Mouse (Mus musculus): ENCODE measurements around the gene Esyt1. TPM values are rescaled to one million over a fixed set of nuclear protein-coding genes. Genes with fewer than 3 reads are reported as not detected.

Gene Esyt1
- polyA plus RNA-seq, 1 experiment from 2014 or later = 43.3 TPM

GRCm38 (mm10) chr10:128503532-128503931, 22.1 kb downstream of the Esyt1 start:
- no peak for ATAC-seq (ENCODE audit: insufficient number of reproducible peaks, low FRiP score, low TSS enrichment, low read depth)
- Histone ChIP-seq H3K4me2 (replicated peaks) (no peak overlapping the region), H3K9me3 (replicated peaks) (no peaks in the 10 kb centered on the region), H3K27ac (replicated peaks) (no peak overlapping the region), H3K9ac (no peak overlapping the region), H3K4me3 (replicated peaks) (no peak overlapping the region), H3K4me1 (peaks cover 4% of the 10 kb centered on the region), H3K27me3 (no peaks in the 10 kb centered on the region), H3K36me3 (peaks cover 4% of the 10 kb centered on the region; the same call in 1 of the 2 replicates)
- WGBS = 84% methylated on average over 8 of the region's 8 CpGs

DNA sequence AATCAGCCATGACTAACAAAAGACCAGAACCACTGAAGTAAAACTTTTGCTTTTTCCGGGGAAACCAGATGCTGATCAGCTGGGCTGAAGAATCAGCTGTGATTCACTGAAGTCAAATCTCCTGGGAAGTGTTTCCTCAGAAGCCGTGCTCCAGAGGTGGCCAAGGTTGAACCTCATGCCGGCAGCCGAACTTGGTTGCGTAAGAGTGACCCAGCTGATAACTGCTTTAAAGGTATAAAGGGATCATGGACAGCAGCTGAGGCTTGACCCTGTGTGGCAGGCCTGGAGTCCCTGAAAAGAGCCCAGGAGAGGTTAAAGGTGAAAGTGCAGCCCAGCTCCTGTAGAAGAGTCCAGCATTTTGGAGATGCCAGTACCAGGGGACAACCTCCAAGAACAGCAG, 23.3 kb downstream of the Esyt1 start:
- Histone ChIP-seq H3K4me3 (replicated peaks) (no peak overlapping the region), H3K9ac (no peak overlapping the region), H3K4me2 (replicated peaks) (no peak overlapping the region), H3K27me3 (no peaks in the 10 kb centered on the region), H3K27ac (replicated peaks) (no peak overlapping the region), H3K36me3 (peaks cover 4% of the 10 kb centered on the region; the same call in 1 of the 2 replicates), H3K4me1 (peaks cover 15% of the 10 kb centered on the region), H3K9me3 (replicated peaks) (no peaks in the 10 kb centered on the region)
- no peak for ATAC-seq (ENCODE audit: insufficient number of reproducible peaks, low FRiP score, low TSS enrichment, low read depth)
- 82% methylated on average over 5 of the region's 5 CpGs for WGBS

DNA sequence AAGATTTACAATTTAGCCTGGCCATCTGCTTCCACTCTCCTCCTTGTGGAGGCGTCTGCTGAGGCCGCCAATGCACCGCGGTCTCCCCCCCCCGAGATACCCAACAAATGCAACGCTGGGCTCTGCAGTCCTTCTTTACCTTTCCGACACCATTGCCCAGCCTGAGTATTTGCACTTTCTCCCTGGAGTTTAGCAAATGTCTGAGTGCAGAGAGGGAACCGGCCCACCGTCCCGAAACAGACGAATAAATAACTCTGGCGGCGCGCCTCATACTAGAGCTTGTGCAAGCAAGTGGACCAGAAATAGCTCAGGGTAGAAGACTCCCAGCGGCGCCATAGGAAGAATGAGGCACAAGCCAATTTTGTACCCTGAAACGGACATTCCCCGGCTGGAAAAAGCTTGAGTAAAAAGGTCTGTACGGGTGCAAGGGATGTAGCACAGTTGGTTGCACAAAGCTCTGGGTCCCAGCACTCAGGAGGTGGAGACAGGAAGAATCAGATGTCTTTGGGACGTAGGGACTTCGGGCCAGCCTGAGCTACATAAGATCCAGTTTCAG, 26.5 kb downstream of the Esyt1 start:
- Histone ChIP-seq H3K9ac (peak overlapping the region; percentile 35), H3K36me3 (no peaks in the 10 kb centered on the region), H3K9me3 (replicated peaks) (no peaks in the 10 kb centered on the region), H3K27me3 (no peaks in the 10 kb centered on the region), H3K4me3 (replicated peaks) (peak overlapping the region; percentile 62), H3K4me1 (peaks cover 35% of the 10 kb centered on the region), H3K4me2 (replicated peaks) (peak overlapping the region; percentile 65), H3K27ac (replicated peaks) (peak overlapping the region; percentile 94)
- peak; percentile 21; the same call in 1 of the 2 replicates for ATAC-seq (ENCODE audit: insufficient number of reproducible peaks, low FRiP score, low TSS enrichment, low read depth)
- WGBS = under 1% methylated on average over 21 of the region's 21 CpGs

- no peaks in the 10 kb centered on the region for H3K9me3 ChIP-seq (replicated peaks)
- H3K27ac ChIP-seq (replicated peaks) = peak within 1 kb of the TSS; percentile 94
- ATAC-seq (ENCODE audit: insufficient number of reproducible peaks, low FRiP score, low TSS enrichment, low read depth) = peak; percentile 84
- H3K4me3 ChIP-seq (replicated peaks) = peak within 1 kb of the TSS; percentile 62
- H3K27me3 ChIP-seq = no peaks in the 10 kb centered on the region
- peaks cover 35% of the 10 kb centered on the region for H3K4me1 ChIP-seq
- peak within 1 kb of the TSS; percentile 65 for H3K4me2 ChIP-seq (replicated peaks)
- no peaks in the 10 kb centered on the region for H3K36me3 ChIP-seq
- H3K9ac ChIP-seq = peak within 1 kb of the TSS; percentile 35
- under 1% methylated on average over 27 of the region's 27 CpGs for WGBS
These were observed 27.1 kb downstream of the Esyt1 start, which contains the start of gene Myl6b for GRCm38 (mm10) chr10:128498590-128498989. Myl6b (minus strand) TSS chr10:128498685.

GRCm38 (mm10) chr10:128497134-128497737, 28.4 kb downstream of the Esyt1 start:
- no peak for ATAC-seq (ENCODE audit: insufficient number of reproducible peaks, low FRiP score, low TSS enrichment, low read depth)
- no peak overlapping the region for H3K4me2 ChIP-seq (replicated peaks)

DNA sequence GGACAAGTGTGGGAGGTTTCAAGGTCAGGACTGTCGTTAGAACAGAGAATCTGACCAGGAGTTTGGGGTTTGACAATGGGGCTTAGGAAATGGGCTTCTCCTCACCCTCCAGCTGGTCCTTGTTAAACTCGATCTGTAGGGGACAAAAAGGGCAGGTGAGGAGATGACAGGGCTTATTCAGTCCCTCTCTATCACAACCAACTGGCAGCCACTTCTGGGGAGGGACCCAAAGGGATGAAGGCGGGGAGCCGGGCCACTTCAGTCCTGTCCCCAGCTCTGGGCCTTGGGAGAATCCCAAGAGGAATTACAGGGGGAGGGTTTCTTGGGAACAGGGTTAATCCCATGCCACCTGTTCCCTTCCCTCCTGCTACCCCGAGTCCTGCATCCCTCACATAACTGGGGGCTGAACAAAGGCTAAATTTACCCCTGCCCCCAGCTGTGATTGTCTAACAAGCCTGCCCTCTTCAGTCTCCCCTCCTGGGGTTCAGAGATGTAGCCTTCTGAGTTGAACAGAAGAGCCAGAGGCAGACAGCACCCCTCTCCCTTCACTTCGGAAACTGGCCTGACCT, 29.1 kb downstream of the Esyt1 start:
- ATAC-seq (ENCODE audit: insufficient number of reproducible peaks, low FRiP score, low TSS enrichment, low read depth) = no peak
- H3K4me1 ChIP-seq = peaks cover 41% of the 10 kb centered on the region
- peaks cover 2% of the 10 kb centered on the region for H3K36me3 ChIP-seq
- H3K9me3 ChIP-seq (replicated peaks) = no peaks in the 10 kb centered on the region
- WGBS = 32% methylated on average over 6 of the region's 6 CpGs
- no peaks in the 10 kb centered on the region for H3K27me3 ChIP-seq
- H3K4me3 ChIP-seq (replicated peaks) = no peak overlapping the region
- no peak overlapping the region for H3K9ac ChIP-seq
- H3K27ac ChIP-seq (replicated peaks) = 0 out of 2 replicates have a peak overlapping the region, but pooled peaks have one; percentile 28
- no peak overlapping the region for H3K4me2 ChIP-seq (replicated peaks)

More at GRCm38 (mm10) chr10:128497134-128497737, 28.4 kb downstream of the Esyt1 start:
- H3K9ac ChIP-seq = no peak overlapping the region
- 41% methylated on average over 6 of the region's 6 CpGs for WGBS
- peaks cover 36% of the 10 kb centered on the region for H3K4me1 ChIP-seq
- H3K27me3 ChIP-seq = no peaks in the 10 kb centered on the region
- H3K9me3 ChIP-seq (replicated peaks) = no peaks in the 10 kb centered on the region
- no peaks in the 10 kb centered on the region for H3K36me3 ChIP-seq
- H3K4me3 ChIP-seq (replicated peaks) = 0 out of 2 replicates have a peak overlapping the region, but pooled peaks have one; percentile 2
- no peak overlapping the region for H3K27ac ChIP-seq (replicated peaks)

GRCm38 (mm10) chr10:128495903-128496302, 29.8 kb downstream of the Esyt1 start:
- ATAC-seq (ENCODE audit: insufficient number of reproducible peaks, low FRiP score, low TSS enrichment, low read depth) = no peak
- H3K4me3 ChIP-seq (replicated peaks) = no peak overlapping the region
- 0 out of 2 replicates have a peak overlapping the region, but pooled peaks have one; percentile 28 for H3K27ac ChIP-seq (replicated peaks)
- H3K4me1 ChIP-seq = peaks cover 48% of the 10 kb centered on the region
- H3K9me3 ChIP-seq (replicated peaks) = no peaks in the 10 kb centered on the region
- peaks cover 9% of the 10 kb centered on the region for H3K36me3 ChIP-seq
- no peaks in the 10 kb centered on the region for H3K27me3 ChIP-seq
- no peak overlapping the region for H3K9ac ChIP-seq
- WGBS = 75% methylated on average over 4 of the region's 4 CpGs
- no peak overlapping the region for H3K4me2 ChIP-seq (replicated peaks)

GRCm38 (mm10) chr10:128495270-128495669, 30.4 kb downstream of the Esyt1 start:
- H3K27ac ChIP-seq (replicated peaks) = peak overlapping the region; percentile 100; the same call in 1 of the 2 replicates
- H3K9ac ChIP-seq = no peak overlapping the region
- WGBS = 67% methylated on average over 2 of the region's 2 CpGs
- no peaks in the 10 kb centered on the region for H3K27me3 ChIP-seq
- H3K4me1 ChIP-seq = peaks cover 53% of the 10 kb centered on the region
- no peaks in the 10 kb centered on the region for H3K9me3 ChIP-seq (replicated peaks)
- H3K36me3 ChIP-seq = peaks cover 14% of the 10 kb centered on the region
- ATAC-seq (ENCODE audit: insufficient number of reproducible peaks, low FRiP score, low TSS enrichment, low read depth) = no peak
- H3K4me3 ChIP-seq (replicated peaks) = peak overlapping the region; percentile 87
- H3K4me2 ChIP-seq (replicated peaks) = peak overlapping the region; percentile 77; the same call in 1 of the 2 replicates

- Histone ChIP-seq H3K9me3 (replicated peaks) (no peaks in the 10 kb centered on the region), H3K27me3 (no peaks in the 10 kb centered on the region), H3K4me1 (peaks cover 58% of the 10 kb centered on the region), H3K4me3 (replicated peaks) (peak overlapping the region; percentile 87), H3K36me3 (peaks cover 19% of the 10 kb centered on the region), H3K27ac (replicated peaks) (peak overlapping the region; percentile 100), H3K4me2 (replicated peaks) (peak overlapping the region; percentile 77), H3K9ac (peak overlapping the region; percentile 77)
- no peak for ATAC-seq (ENCODE audit: insufficient number of reproducible peaks, low FRiP score, low TSS enrichment, low read depth)
- WGBS = 52% methylated on average over 11 of the region's 11 CpGs
These were observed 30.9 kb downstream of the Esyt1 start for GRCm38 (mm10) chr10:128494667-128495245.

DNA sequence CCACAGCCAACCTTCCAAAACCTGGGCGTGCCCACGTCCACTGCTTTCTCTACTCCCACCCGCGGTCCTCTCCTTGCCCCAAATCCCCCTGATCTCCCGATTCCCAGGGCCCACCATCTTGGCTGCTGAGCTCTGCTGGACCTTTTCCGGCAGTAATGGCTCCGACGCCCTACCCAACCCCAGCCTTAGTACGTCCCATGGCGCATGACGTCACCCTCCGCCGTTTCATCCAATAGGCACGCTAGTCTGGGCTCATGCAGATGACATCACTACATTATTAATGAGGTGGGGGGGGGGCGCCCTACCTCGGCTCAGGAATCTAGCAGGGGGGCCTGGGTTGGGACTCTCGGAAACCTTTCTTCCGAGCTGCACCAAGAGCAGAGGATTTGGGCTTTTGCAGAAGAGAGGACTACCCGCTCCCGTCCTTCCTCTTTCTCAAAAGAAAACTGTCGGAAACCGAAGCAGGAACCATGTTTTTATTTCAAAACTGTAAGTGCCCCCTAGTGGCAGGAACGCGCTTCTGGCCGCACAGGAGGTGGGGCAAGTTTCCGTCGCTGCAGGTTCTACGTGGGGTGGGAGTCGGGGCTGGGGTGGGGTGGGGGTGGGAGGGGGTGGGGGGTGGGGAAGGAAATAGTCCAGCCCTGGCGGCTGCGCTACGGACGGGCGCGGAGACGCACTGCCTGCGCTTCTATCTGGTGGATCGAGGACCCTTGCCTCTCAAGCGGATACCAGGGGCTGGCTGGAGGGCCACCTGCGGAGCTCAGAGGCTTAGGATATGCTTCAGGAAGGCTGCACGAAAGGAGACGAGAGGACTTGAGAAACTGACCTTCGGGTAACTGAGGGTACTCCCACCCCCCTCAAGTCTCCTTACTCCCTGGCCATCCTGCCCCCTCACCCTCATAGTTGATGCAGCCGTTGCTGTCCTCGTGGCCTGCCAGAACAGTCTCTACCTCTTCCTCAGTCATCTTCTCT, 31.7 kb downstream of the Esyt1 start, which contains the start of gene Myl6:
Myl6 (minus strand) TSS at position 451 of the 972 bp plus-strand sequence.
- under 1% methylated on average over 45 of the region's 45 CpGs for WGBS
- peak within 1 kb of the TSS; percentile 100 for H3K27ac ChIP-seq (replicated peaks)
- peak within 1 kb of the TSS; percentile 91 for H3K9ac ChIP-seq
- H3K27me3 ChIP-seq = no peaks in the 10 kb centered on the region
- peak; percentile 92 for ATAC-seq (ENCODE audit: insufficient number of reproducible peaks, low FRiP score, low TSS enrichment, low read depth)
- peaks cover 27% of the 10 kb centered on the region for H3K36me3 ChIP-seq
- H3K4me2 ChIP-seq (replicated peaks) = peak within 1 kb of the TSS; percentile 77
- H3K4me3 ChIP-seq (replicated peaks) = peak within 1 kb of the TSS; percentile 87
- H3K9me3 ChIP-seq (replicated peaks) = no peaks in the 10 kb centered on the region
- H3K4me1 ChIP-seq = peaks cover 56% of the 10 kb centered on the region
